Mouse (Mus musculus): ENCODE measurements around the gene B3gnt6. TPM values are rescaled to one million over a fixed set of nuclear protein-coding genes. Genes with fewer than 3 reads are reported as not detected.

Gene B3gnt6
- polyA plus RNA-seq, 1 experiment from 2014 or later, result not detected

DNA sequence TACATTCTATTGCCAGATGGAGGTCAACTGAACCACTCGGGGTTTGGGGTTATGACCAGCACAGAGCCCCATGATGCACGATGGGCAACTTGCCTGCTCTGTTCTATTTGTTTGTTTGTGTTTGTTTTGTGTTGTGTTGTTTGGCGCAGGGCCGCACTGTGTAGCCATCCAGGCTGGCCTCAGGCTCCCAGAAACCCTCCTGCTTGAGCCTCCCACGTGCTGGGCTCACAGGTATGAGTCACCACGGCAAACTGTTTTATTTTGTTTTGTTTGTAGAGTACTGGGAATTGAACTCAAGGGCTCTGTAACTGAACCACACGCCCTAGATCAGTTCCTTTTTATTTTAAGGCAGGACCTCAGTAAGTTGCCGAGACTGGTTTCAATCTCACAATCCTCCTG, 52.8 kb downstream of the B3gnt6 start:
- Histone ChIP-seq H3K4me2 (ENCODE audit: low read depth, low read length) (no peak overlapping the region), H3K9me3 (ENCODE audit: control insufficient read depth, low read length) (no peaks in the 10 kb centered on the region), H3K9ac (ENCODE audit: low read depth, low read length) (no peak overlapping the region), H3K27me3 (replicated peaks; ENCODE audit: control insufficient read depth, insufficient read depth, low read length) (no peaks in the 10 kb centered on the region), H3K27ac (ENCODE audit: low read length) (no peak overlapping the region), H3K4me1 (ENCODE audit: control insufficient read depth, insufficient read depth, low read length) (no peaks in the 10 kb centered on the region), H3K36me3 (ENCODE audit: control insufficient read depth, insufficient read depth, low read length) (no peaks in the 10 kb centered on the region), H3K4me3 (ENCODE audit: low read length) (no peak overlapping the region)
- ATAC-seq, result no peak
- 67% methylated on average over 8 of the region's 8 CpGs for WGBS

DNA sequence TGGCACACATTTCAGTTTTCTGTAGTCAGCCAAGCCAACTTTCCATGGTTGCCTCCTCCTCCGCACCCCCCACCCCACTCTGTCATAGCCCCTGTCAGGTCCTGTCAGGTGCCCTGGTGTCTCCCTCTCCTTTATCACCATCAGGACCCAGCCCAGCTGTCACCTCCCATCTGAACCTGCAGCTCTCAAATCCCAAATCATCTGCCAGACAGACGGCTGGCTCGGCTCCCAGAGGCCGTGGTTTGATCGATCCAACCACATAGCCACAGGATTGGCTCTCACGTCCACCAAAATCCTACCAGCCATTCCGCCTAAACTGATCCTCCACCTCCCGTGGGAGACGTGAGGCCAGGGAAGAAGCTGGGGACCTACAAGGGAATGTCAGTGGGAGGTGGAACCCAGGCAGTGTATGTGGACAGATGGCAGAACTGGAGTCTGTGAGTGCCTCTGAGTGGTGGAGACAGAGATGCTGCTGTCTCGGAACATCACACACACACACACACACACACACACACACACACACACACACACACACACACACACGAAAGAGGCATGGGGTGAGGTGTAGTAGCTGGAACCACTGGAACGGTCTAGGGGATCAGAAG, 53.3 kb downstream of the B3gnt6 start:
- H3K4me3 ChIP-seq (ENCODE audit: low read length), result no peak overlapping the region
- 84% methylated on average over 12 of the region's 12 CpGs for WGBS

DNA sequence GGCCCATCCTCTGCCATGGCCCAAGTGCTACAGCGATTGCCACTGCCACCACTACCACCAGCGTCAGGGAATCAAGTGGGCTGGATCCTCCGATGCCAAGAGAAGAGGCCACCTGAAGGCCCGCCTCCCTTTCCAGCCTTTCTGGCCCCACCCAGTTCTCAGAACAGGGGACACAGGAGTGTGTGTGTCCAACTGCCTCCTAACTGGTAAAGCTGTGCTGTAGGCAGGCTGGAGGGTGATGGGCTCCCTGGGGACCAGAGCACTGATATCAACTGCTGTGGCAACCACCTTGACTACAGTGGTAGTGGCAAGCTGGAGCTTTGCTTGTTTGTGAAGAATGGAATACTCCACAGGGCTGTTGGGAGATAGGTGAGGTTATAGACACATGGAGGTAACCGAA, 53.9 kb downstream of the B3gnt6 start, which contains the start of gene Omp:
Omp (minus strand) TSS at position 101 of the 400 bp plus-strand sequence.
- H3K4me1 ChIP-seq (ENCODE audit: control insufficient read depth, insufficient read depth, low read length), result no peaks in the 10 kb centered on the region
- H3K4me2 ChIP-seq (ENCODE audit: low read depth, low read length), result no peak within 1 kb of the TSS
- no peak within 1 kb of the TSS for H3K4me3 ChIP-seq (ENCODE audit: low read length)
- no peak for ATAC-seq
- no peak within 1 kb of the TSS for H3K27ac ChIP-seq (ENCODE audit: low read length)
- no peaks in the 10 kb centered on the region for H3K36me3 ChIP-seq (ENCODE audit: control insufficient read depth, insufficient read depth, low read length)
- WGBS, result 92% methylated on average over 5 of the region's 5 CpGs
- no peaks in the 10 kb centered on the region for H3K27me3 ChIP-seq (replicated peaks; ENCODE audit: control insufficient read depth, insufficient read depth, low read length)
- no peak within 1 kb of the TSS for H3K9ac ChIP-seq (ENCODE audit: low read depth, low read length)
- H3K9me3 ChIP-seq (ENCODE audit: control insufficient read depth, low read length), result no peaks in the 10 kb centered on the region

More for the DNA sequence above, 53.3 kb downstream of the B3gnt6 start:
- no peak for ATAC-seq
- H3K9me3 ChIP-seq (ENCODE audit: control insufficient read depth, low read length), result no peaks in the 10 kb centered on the region
- H3K27ac ChIP-seq (ENCODE audit: low read length), result no peak overlapping the region
- no peak overlapping the region for H3K4me2 ChIP-seq (ENCODE audit: low read depth, low read length)
- no peak overlapping the region for H3K9ac ChIP-seq (ENCODE audit: low read depth, low read length)
- H3K27me3 ChIP-seq (replicated peaks; ENCODE audit: control insufficient read depth, insufficient read depth, low read length), result no peaks in the 10 kb centered on the region
- no peaks in the 10 kb centered on the region for H3K4me1 ChIP-seq (ENCODE audit: control insufficient read depth, insufficient read depth, low read length)
- no peaks in the 10 kb centered on the region for H3K36me3 ChIP-seq (ENCODE audit: control insufficient read depth, insufficient read depth, low read length)

DNA sequence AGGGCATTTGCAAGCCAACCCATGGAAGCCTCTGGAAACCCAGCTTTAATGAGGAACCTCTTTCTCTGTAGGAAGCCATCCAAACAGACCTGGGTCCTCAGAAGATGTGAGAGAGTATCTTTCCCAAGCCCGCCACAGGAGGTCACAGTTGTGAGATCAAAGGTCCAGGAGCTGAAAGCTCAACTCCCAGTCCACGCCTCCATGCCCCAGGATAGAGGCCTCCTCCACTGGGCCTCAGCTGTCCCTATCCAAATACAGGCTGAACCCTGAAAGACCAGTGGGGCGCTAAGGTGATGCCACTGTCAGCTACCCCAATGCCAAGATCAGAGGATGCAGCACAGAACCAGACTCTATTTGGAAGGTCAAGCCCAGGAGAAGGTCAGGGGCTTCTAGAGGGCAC, 56.6 kb downstream of the B3gnt6 start:
- ATAC-seq, result no peak
- 65% methylated on average over 3 of the region's 3 CpGs for WGBS
- Histone ChIP-seq H3K4me3 (ENCODE audit: low read length) (no peak overlapping the region), H3K36me3 (ENCODE audit: control insufficient read depth, insufficient read depth, low read length) (no peaks in the 10 kb centered on the region), H3K27me3 (replicated peaks; ENCODE audit: control insufficient read depth, insufficient read depth, low read length) (no peaks in the 10 kb centered on the region), H3K9me3 (ENCODE audit: control insufficient read depth, low read length) (no peaks in the 10 kb centered on the region), H3K4me1 (ENCODE audit: control insufficient read depth, insufficient read depth, low read length) (no peaks in the 10 kb centered on the region), H3K9ac (ENCODE audit: low read depth, low read length) (no peak overlapping the region), H3K4me2 (ENCODE audit: low read depth, low read length) (no peak overlapping the region), H3K27ac (ENCODE audit: low read length) (no peak overlapping the region)

Other genes starting within 250 kb of the B3gnt6 start
- 24.0 and 35.6 TPM in 2 replicates for gene Myo7a, start 80.0 kb downstream of the B3gnt6 start, polyA plus RNA-seq (2015; fragmentation: Nextera tagmentation; extraction: Ambion mirVana)
- gene Omp, start 54.0 kb downstream of the B3gnt6 start, polyA plus RNA-seq (2015; fragmentation: Nextera tagmentation; extraction: Ambion mirVana), result 0.37 TPM in 2 replicates
- gene Capn5, start 21.2 kb downstream of the B3gnt6 start, polyA plus RNA-seq (2015; fragmentation: Nextera tagmentation; extraction: Ambion mirVana), result 10.2 and 10.9 TPM in 2 replicates
- 17.1 and 20.5 TPM in 2 replicates for gene Acer3, start 121.7 kb upstream of the B3gnt6 start, polyA plus RNA-seq (2015; fragmentation: Nextera tagmentation; extraction: Ambion mirVana)
- 6.2 and 7.5 TPM in 2 replicates for gene Tsku, start 161.8 kb upstream of the B3gnt6 start, polyA plus RNA-seq (2015; fragmentation: Nextera tagmentation; extraction: Ambion mirVana)
- gene Gucy2d, start 240.9 kb upstream of the B3gnt6 start, polyA plus RNA-seq (2015; fragmentation: Nextera tagmentation; extraction: Ambion mirVana), result 2.2 and 3.7 TPM in 2 replicates